Mouse (Mus musculus) heart, postnatal 4 days (tissue): ENCODE data around the gene Ddx1. TPM values are rescaled to one million over a fixed set of nuclear protein-coding genes. Genes with fewer than 3 reads are reported as not detected.
A peak's percentile ranks its signal among the peaks of the same experiment; 100 is the strongest.
"Not testable (repeated sequence)": the region's sequence is repeated elsewhere in the genome, so short reads cannot be mapped to it uniquely, and the experiment has no call there.

ENCODE experiments used
- DNase-seq: peaks from one replicate; pipeline ENCODE4 v3.0.0; 2021
- total RNA-seq, 2 experiments: library from RNA; stranded (reverse); gene quantifications; 2 replicates each; pipeline ENCODE4 v1.2.3; 2021

Gene Ddx1
- total RNA-seq, 2 experiments from 2014 or later, result 92.6 to 95.4 TPM

DNA sequence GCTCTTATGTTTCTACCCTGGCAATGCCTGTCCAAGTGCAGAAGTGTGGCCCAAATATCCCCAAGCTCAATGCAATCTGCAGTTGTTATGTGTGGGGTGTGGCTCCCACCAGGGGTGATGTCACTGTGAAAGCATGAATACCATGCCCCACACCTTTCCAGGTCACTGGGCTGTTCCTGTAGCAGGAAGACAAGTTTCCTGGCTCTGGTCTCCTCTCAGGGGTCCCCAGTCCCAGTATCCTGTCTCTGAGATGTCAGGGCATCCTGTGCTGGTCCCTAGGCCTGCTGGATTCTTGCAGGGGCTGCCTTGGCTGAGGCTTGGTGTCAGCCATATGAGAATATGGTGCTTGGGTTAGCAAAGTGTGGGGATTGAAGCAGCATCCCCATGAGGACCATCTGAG, 46.7 kb downstream of the Ddx1 start:
- no peak for DNase-seq

DNA sequence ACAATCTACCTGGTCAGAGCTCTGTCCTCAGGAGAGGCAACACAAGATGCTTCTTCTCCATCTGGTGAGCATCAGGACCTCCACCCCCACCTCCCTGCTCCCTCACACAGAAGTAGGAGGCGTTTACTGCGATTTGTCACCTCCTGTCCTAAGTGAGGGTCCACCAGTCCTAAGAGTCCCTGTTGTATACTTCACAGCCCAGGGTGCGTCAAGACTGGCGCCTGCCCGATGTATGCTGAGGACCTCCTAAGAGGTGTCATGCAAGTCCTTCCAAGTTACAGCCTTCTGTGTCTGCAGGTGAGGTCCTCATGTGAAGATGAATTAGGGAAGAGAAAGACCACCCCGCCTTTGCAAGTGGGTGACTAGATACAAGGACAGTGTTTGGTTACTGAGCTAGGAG, 48.4 kb downstream of the Ddx1 start:
- no peak for DNase-seq

DNA sequence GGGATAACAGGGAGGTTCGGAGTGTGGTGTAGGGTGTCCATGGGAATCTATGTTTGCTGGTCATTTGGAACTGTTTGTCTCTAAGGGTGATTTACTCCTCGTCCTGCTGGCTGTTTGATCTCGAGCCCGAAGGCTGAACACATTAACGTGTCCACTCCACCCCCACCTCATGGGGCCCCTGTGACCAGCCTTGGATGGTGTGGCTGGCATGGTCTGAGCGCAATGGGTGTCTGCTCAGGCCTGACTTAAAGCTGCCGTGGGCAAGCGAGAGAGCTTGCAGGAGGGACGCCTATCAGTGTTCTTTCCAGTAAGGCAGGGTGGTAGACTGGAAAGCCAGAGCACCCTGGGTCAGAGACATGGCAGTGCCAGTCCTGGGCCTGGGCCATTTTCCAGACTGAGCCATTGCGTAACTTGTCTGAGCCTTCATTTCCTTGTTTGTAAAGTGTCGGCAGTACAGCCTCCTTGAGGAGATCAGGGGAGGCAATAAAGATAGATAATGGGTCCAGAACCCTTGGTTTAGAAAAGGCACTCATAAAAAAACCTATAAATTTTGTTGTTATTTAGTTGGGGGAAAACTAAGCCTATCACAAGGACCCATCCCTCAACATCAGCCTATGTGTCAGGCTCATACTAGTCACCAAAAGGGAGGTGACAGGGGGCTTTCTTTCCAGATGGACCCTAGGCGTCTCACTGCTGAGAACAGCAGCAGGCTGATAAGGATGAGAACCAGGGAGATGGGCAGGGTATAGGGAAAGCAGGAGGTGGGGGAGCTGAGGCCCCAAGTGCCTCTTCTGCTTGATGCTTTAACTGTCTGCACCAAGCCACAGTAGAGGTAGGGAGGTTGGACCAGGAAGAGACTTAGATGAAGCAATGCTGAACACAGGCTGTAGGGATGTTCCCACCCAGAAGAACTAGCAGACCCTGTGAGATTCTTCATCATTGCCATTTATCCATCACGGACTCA, 49.4 kb downstream of the Ddx1 start:
- DNase-seq, result no peak

GRCm38 (mm10) chr12:13198157-13198556, 50.9 kb downstream of the Ddx1 start:
- DNase-seq, result no peak

- DNase-seq, result no peak
Observed at GRCm38 (mm10) chr12:13196146-13196545, 52.9 kb downstream of the Ddx1 start.

DNA sequence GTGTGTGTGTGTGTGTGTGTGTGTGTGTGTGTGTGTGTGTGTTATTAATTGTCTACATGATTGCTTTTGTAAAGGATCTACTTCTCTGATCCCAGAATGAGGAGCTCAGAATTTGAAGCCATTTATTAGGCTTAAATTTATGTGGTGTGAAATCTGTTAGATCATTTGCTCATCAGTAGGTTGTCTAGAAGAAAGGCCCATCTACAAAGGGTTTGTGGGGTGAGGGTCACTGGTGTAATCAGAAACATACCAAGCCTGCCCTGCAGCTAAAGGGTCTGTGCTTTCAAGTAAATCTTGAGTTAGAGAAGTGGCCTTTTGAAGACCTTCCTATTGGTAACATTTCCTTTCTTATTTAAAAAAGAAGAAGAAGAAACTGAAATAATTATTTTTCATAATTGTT, 53.5 kb downstream of the Ddx1 start:
- no peak for DNase-seq

DNA sequence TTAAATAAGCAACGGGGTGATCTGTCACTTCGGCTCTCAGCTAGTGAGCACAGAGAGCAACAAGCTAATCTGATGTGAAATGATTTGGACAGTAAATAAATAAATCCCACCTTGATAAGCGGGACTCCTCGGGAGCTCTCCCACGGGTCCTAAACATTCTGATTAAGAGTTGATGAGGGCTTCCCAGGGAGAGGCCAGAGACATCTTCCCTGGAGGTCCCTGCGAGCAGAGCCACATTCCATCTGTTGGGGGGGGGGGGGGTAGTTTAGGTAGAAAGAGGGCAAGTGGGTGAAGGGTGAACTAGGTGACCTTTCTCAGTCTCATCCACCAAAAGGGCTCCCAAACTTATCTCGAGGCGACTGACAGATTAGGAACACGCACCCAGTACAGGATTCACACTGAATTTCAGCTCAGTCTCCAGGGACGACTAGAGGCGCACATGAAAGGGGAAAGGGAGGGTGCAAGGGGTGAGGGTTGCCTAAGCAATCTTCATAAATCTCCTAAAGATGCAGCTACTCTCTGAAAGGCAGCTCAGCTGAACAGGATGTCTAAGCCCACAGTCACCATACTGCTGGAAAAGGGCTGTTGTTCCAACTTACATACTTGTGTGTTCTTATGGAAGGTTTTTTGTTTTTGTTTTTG, 60.8 kb downstream of the Ddx1 start:
- no peak for DNase-seq

DNA sequence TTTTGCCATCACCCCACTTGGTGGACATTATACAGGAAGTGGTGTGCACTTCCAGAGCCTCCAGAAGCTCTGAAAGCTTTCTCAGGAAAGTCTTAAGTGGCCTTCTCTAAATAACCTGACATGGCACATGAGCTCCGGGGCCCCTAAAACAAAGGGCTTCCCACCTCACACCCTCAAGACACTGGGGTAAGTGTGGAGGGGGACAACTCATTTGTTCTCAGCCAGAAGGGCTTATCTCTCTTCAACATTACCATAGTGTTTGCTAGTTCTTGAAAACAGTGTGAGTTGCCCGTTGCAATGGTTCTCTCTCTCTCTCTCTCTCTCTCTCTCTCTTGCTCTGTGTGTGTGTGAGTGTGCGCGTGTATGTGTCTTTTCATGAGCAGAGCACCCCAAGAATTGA, 62.8 kb downstream of the Ddx1 start:
- DNase-seq, result no peak

- no peak for DNase-seq
Observed at GRCm38 (mm10) chr12:13184873-13185361, 64.1 kb downstream of the Ddx1 start.

GRCm38 (mm10) chr12:13184136-13184535, 64.9 kb downstream of the Ddx1 start:
- DNase-seq, result not testable (repeated sequence)

- no peak for DNase-seq
Observed at GRCm38 (mm10) chr12:13182220-13182619, 66.8 kb downstream of the Ddx1 start.

DNA sequence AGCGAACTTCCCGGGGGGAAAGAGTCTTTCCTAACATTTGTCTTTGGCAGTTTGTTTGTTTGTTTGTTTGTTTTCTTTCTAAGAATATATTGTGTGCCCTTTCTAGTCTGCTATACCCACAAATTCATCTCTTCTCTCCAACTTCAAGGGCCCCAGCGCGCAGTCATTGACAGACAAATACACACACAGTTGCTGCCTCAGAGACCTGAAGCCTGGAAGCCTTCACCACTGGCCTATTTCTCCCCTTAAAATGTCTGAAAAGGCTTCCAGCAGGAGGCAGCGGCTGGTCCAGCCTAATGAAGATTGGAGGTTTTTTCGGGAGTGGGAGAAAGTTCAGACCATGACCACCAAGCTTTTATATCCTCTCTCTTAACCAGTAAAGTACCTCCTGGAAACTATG, 67.3 kb downstream of the Ddx1 start:
- no peak for DNase-seq

- DNase-seq, result peak; percentile 24
Observed at GRCm38 (mm10) chr12:13180715-13181335, 68.2 kb downstream of the Ddx1 start.

GRCm38 (mm10) chr12:13180332-13180714, 68.7 kb downstream of the Ddx1 start:
- DNase-seq, result no peak

GRCm38 (mm10) chr12:13177606-13178005, 71.4 kb downstream of the Ddx1 start:
- DNase-seq, result peak; percentile 55

GRCm38 (mm10) chr12:13176927-13177326, 72.1 kb downstream of the Ddx1 start:
- no peak for DNase-seq

GRCm38 (mm10) chr12:13176136-13176535, 72.9 kb downstream of the Ddx1 start:
- DNase-seq, result peak; percentile 18

- DNase-seq, result no peak
Observed at GRCm38 (mm10) chr12:13174022-13174421, 75.0 kb downstream of the Ddx1 start.

DNA sequence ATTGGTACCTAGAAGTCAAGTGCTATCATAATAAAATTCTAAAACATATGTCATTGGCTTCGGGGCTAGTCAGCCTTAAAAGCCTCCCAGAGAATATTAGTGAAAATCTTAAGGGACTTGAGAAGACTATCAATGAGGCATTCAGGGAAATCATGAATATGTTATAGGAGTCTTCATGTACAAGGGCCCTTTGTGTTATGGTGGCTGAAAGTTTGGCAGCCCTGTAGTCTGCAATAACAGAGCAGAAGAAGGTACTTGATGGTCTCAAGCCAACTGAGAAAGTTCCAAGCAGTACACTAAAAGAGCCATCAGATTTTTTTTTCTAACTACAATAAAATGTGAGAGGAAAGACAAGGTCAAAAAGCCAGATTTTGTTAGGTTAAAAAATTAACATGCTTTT, 80.9 kb downstream of the Ddx1 start:
- no peak for DNase-seq

DNA sequence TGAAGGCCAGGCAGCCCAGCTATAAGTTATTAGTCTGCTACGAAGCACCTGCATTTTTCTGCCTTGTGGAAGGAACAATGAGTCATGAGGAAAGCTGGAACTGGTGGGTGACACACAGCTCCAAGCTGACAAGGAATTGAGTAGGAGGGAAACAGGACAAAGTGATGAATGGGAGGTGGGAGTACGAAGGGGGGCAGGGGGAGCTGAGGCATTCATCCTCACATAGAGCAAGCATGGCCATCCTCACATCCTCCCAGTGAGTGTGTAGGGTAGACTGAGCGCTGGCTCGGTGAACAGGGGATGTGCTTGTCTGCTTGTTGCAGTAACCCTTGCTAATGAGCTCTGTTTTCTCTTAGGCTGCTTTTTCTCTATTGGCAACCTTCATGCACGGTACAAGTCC, 81.9 kb downstream of the Ddx1 start:
- no peak for DNase-seq
